Mouse (Mus musculus) erythroblast, embryonic 14.5 days (primary cell): ENCODE measurements around the gene Gm15737.

Experiments used
- GATA1 ChIP-seq: IDR thresholded peaks from 2 replicates; pipeline ENCODE4 v1.6.1; 2012; ENCODE audit warnings: low read length, inconsistent platforms, mixed read lengths
- TAL1 ChIP-seq: IDR thresholded peaks from 3 replicates; pipeline ENCODE4 v1.6.1; 2012; ENCODE audit warnings: low read length, inconsistent platforms, mixed read lengths

DNA sequence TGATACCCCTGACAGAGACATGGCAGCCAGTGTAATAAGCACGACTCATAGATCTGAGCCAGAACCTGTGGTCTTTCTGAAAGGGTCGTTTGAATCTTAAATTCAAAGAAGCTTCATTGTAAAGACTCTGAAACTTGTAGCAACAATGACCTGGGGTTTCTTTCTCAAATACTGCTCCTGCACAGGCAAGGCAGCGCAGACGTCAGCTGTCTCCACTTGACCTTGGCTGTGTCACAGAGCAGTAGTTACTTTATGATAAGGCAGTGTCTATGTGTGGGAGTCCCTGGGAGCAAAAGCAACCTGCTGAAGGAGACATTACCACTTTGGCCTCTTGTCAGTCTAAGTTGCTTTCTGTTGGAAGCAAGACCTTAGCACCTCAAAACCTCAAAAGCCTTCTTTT lies 22.5 kb upstream of the Gm15737 start:
- TF ChIP-seq TAL1 (no peak), GATA1 (no peak)
